Mouse (Mus musculus) monocyte, adult 2 months (primary cell): ENCODE results near the gene Padi4.
A peak's percentile ranks its signal among the peaks of the same experiment; 100 is the strongest.

Experiments used
- DNase-seq, 2 experiments: peaks; one replicate each; pipeline ENCODE4 v3.0.0; 2022; ENCODE audit warnings: low spot score in 2 of 2, low read depth in 1 of 2

The Padi4 gene

GRCm38 (mm10) chr4:140788983-140789382 lies 14.9 kb upstream of the Padi4 start:
- DNase-seq = peak in 1 of 2 experiments; percentile 44

DNA sequence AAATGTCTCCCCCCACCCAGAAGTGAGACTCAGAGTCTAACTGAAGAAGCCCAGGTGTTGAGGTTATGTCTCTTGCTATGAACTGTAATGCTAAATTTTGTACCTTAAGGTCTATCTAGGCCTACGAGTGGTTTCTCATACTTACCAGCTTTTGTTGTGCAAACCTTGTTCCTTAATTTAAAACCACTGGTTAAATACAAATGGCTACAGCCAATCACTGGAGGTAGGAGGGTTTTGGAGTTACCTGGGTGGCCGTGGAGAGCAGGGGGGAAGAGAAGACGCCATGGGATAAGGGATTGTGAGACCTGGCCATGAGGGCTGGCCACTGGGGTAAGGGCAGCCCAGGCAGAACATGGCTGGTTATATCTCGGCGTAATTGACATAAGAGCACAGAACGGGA lies 14.2 kb upstream of the Padi4 start:
- DNase-seq = no peak

- DNase-seq = peak in 1 of 2 experiments; percentile 39
Measured at GRCm38 (mm10) chr4:140787414-140787813, 13.4 kb upstream of the Padi4 start.

GRCm38 (mm10) chr4:140785217-140785616 lies 11.2 kb upstream of the Padi4 start:
- no peak for DNase-seq

DNA sequence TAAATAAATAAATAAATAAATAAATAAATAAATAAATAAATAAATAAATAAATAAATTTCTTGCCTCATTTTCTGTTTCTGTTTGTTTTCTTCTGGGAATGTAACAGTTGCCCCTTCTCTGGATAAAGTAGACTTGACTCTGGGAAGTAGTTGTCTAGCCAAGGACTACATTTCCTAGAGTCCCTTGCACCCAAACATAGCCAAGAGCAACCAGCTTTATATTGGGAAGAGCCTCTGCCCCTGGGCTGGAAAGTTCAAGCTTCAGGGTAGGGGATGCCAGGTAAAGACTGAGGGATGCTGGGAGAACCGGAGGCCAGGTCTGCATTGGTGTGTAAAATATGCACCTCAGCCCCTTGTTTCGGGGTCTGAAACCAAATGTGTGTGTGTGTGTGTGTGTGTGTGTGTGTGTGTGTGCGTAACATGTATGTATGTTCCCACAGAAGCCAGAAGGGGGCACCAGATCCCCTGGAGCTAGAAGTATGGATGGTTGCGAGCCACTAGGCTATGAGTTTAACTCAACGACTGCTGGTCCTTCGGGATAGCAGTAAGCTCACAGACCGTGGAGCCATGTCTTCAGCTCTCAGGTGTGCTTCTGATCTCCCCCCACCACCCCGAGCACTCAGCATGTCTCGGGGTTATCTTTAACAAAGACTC lies 10.4 kb upstream of the Padi4 start:
- DNase-seq = no peak

- no peak for DNase-seq
Measured at GRCm38 (mm10) chr4:140782821-140783220, 8.8 kb upstream of the Padi4 start.

- no peak for DNase-seq
Measured at GRCm38 (mm10) chr4:140780507-140780906, 6.5 kb upstream of the Padi4 start.

- no peak for DNase-seq
Measured at GRCm38 (mm10) chr4:140779803-140780397, 5.9 kb upstream of the Padi4 start.

- no peak for DNase-seq
Measured at GRCm38 (mm10) chr4:140776623-140777022, 2.6 kb upstream of the Padi4 start.

DNA sequence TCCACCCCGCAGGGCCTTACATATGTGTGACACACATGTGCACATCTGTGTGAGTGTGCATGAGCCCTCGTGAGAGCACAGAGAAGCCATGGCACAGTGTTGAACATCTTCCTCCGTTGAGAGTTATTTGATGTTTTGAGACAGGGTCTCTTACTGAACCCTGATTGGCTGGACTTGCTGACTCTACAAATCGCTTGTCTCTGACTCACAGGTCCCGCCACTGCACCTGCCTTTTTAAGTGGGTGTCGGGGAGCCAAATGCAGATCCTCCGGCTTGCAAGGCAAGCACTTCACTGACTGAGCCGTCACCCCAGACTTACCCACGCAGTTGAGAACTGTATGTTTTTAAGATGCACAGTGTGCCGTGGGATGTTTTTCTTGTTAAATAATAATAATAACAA lies 1.8 kb upstream of the Padi4 start:
- no peak for DNase-seq

GRCm38 (mm10) chr4:140774893-140775292 lies 857 bp upstream of the Padi4 start:
- DNase-seq = no peak

GRCm38 (mm10) chr4:140771091-140771490 lies 2.9 kb downstream of the Padi4 start:
- peak in 1 of 2 experiments; percentile 32 for DNase-seq

DNA sequence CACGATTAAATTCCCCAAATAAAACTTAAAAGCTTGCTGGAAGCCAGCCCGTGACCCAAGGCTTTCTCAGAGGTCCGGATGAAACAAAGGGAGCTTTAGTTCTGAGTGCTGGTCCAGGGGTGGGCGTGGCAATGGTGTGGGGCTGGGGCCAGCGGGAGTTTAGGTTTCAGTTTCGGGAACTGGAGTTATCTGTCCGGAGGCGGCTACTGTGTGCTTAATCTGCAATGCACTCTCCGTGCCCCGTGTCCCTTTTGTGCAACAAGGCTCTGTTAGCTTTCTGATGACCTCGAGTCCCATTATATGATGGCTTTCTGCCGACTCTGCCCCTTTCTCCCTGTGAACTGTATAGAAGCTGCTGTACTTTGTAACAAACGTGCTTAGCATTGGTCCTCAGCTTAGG lies 3.6 kb downstream of the Padi4 start:
- no peak for DNase-seq

GRCm38 (mm10) chr4:140768973-140769372 lies 5.1 kb downstream of the Padi4 start:
- no peak for DNase-seq

- no peak for DNase-seq
Measured at GRCm38 (mm10) chr4:140765936-140766335, 8.1 kb downstream of the Padi4 start.

- DNase-seq = peak in 1 of 2 experiments; percentile 52
Measured at GRCm38 (mm10) chr4:140763158-140763557, 10.9 kb downstream of the Padi4 start.

DNA sequence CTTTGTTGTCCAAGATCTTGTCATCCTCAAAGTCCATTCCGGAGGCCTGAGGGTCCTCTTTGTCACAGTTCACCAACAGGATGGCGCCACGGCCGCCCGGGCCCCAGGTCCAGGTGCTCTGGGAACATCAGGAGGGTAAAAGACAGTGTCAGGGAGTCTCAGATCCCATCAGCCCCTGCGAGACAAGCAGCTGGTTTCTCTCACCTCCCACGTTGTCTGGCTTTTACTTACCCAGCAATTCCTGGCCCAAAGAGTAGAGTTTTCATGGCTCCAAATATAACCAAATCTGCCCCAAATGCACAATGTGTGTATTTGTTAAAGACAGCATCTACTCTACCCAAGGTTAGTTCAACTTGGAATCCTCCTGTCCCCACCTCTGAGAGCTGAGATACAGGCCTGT lies 12.4 kb downstream of the Padi4 start:
- DNase-seq = no peak

- no peak for DNase-seq
Measured at GRCm38 (mm10) chr4:140755811-140756210, 18.2 kb downstream of the Padi4 start.

DNA sequence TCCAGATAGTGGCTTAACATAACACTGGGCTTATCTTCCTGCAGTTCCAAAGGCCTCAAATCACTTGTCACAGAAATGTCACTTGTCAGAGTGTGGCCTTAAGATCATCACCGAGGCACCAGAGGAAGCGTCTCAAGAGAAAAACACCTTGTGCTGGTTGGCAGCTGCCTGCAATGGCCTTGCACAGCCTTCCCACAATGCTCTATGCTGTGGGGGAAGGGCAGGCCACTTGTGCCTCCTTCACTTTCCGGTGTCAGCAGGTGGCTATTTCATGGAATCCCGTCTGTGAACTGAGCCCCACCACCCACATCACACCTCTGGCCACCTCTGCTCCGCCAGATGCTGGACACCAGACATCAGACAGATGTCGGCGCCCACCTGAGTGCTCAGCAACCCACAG lies 20.7 kb downstream of the Padi4 start:
- DNase-seq = no peak

- no peak for DNase-seq
Measured at GRCm38 (mm10) chr4:140750328-140750727, 23.7 kb downstream of the Padi4 start.

GRCm38 (mm10) chr4:140747978-140748377 lies 26.1 kb downstream of the Padi4 start:
- no peak for DNase-seq

DNA sequence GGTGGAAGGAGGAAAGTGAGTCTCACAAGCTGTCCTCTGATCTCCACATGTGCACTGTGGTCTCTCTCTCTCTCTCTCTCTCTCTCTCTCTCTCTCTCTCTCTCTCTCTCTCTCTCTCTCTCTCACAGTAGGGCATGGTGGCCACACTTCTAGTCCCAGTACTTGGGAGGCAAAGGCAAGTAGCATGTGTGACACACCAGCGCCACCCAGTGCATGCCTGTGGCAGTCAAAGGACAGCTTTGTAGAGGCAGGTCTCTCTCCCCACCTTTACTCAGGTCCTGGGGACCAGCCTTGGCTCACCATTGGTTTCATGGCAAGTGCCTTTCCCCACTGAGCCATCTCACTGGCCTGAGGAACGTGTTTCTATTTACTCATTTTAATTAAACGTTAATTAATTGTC lies 29.4 kb downstream of the Padi4 start:
- no peak for DNase-seq

- no peak for DNase-seq
Measured at GRCm38 (mm10) chr4:140743086-140743485, 30.9 kb downstream of the Padi4 start.
